14 mouse cellular contexts compared by ENCODE assay signal in the genomic region with DNA sequence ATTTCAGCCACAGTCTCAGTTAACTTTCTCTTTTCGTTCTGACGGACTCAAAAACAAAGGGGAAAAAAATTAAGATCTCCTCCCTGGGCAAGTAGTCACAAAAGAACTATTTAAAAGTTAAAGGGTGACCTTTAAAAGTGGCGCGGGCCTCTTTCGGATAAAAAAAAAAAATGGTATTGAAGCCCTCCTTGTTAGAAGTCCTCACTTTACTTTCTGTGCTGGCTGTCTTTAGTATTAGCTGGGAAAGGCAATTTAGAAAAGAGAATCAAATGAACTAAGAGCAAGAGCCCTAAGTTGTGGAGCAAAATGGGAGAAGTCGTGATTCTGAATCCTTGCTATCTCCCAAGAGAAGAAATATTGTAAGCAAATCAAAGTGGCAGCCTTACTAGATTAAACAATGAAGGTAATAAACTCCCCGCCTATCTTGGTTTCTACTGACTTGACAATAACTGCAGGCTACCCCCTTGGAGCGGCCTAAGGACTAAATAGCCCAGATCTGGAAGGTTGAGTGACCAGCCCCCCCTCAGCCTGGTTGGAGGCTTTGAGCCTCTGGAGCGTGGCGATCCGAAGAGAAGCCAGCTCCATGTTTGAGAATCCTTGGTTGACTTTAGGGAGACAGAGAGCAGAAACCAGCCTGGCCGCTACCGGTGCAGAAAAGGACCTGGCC. TPM values are rescaled to one million over a fixed set of nuclear protein-coding genes. Genes with fewer than 3 reads are reported as not detected.
DNase-seq lines count a peak whose midpoint lies in the region; ATAC-seq lines count a peak whose summit lies in the region.
"Had no signal": no experiment of that assay in that cellular context is flagged by ENCODE, and none has a peak within 500 bp of the region (broad histone marks: within the 10 kb centered on the region; RNA-seq: fewer than 3 reads in every experiment).

No protein-coding gene starts in this region.

- peak overlapping the region; percentile 56 for H3K4me2 ChIP-seq in heart, embryonic 12.5 days
- peak overlapping the region; percentile 50 for H3K4me2 ChIP-seq in lung, embryonic 15.5 days
- peak overlapping the region; percentile 45 for H3K4me2 ChIP-seq in forebrain, embryonic 14.5 days (ENCODE audit: low read length)
- peak overlapping the region; percentile 31 for H3K4me2 ChIP-seq in midbrain, embryonic 14.5 days (ENCODE audit: low read length)

- H3K9ac ChIP-seq in heart, embryonic 12.5 days: no peak overlapping the region
- H3K9ac ChIP-seq in lung, embryonic 15.5 days: peak overlapping the region; percentile 64
- peak overlapping the region; percentile 46 for H3K9ac ChIP-seq in forebrain, embryonic 14.5 days (ENCODE audit: low read length)
- no peak overlapping the region for H3K9ac ChIP-seq in midbrain, embryonic 14.5 days (replicated peaks; ENCODE audit: low read length)

- H3K4me1 ChIP-seq in heart, embryonic 12.5 days (replicated peaks): peaks cover 6% of the 10 kb centered on the region
- peaks cover 5% of the 10 kb centered on the region; the same call in 1 of the 2 replicates for H3K4me1 ChIP-seq in lung, embryonic 15.5 days
- no peaks in the 10 kb centered on the region for H3K4me1 ChIP-seq in forebrain, embryonic 14.5 days (ENCODE audit: control insufficient read depth, insufficient read depth, low read length)
- no peaks in the 10 kb centered on the region for H3K4me1 ChIP-seq in midbrain, embryonic 14.5 days (ENCODE audit: control insufficient read depth, insufficient read depth, low read length)

- H3K9me3 ChIP-seq in heart, embryonic 12.5 days (replicated peaks): no peaks in the 10 kb centered on the region
- H3K9me3 ChIP-seq in lung, embryonic 15.5 days: no peaks in the 10 kb centered on the region
- no peaks in the 10 kb centered on the region for H3K9me3 ChIP-seq in forebrain, embryonic 14.5 days (replicated peaks; ENCODE audit: control insufficient read depth, low read length)
- H3K9me3 ChIP-seq in midbrain, embryonic 14.5 days (ENCODE audit: control insufficient read depth, low read length): no peaks in the 10 kb centered on the region

- intact Hi-C loops in heart, postnatal 10 days (cut with DNase I): no loop called here

- no peaks in the 10 kb centered on the region for H3K36me3 ChIP-seq in heart, embryonic 12.5 days
- no peaks in the 10 kb centered on the region for H3K36me3 ChIP-seq in lung, embryonic 15.5 days
- no peaks in the 10 kb centered on the region for H3K36me3 ChIP-seq in forebrain, embryonic 14.5 days (ENCODE audit: control insufficient read depth, insufficient read depth, low read length)
- H3K36me3 ChIP-seq in midbrain, embryonic 14.5 days (ENCODE audit: control insufficient read depth, insufficient read depth, low read length): no peaks in the 10 kb centered on the region

- H3K27me3 ChIP-seq in heart, embryonic 12.5 days (replicated peaks): peaks cover 68% of the 10 kb centered on the region
- peaks cover 64% of the 10 kb centered on the region for H3K27me3 ChIP-seq in lung, embryonic 15.5 days
- H3K27me3 ChIP-seq in forebrain, embryonic 14.5 days (replicated peaks; ENCODE audit: control insufficient read depth, insufficient read depth, low read length): peaks cover 89% of the 10 kb centered on the region
- peaks cover 93% of the 10 kb centered on the region for H3K27me3 ChIP-seq in midbrain, embryonic 14.5 days (ENCODE audit: control insufficient read depth, insufficient read depth, low read length)

- peak overlapping the region; percentile 26; the same call in 1 of the 2 replicates for H3K4me3 ChIP-seq in heart, embryonic 12.5 days
- H3K4me3 ChIP-seq in lung, embryonic 15.5 days: peak overlapping the region; percentile 42
- peak overlapping the region; percentile 14 for H3K4me3 ChIP-seq in forebrain, embryonic 14.5 days (ENCODE audit: low read depth, low read length)
- H3K4me3 ChIP-seq in midbrain, embryonic 14.5 days (replicated peaks; ENCODE audit: low read depth, low read length): peak overlapping the region; percentile 5; the same call in 1 of the 2 replicates

- WGBS in heart, embryonic 12.5 days: 23% methylated on average over 13 of the region's 13 CpGs
- 16% methylated on average over 13 of the region's 13 CpGs for WGBS in lung, embryonic 15.5 days
- WGBS in forebrain, embryonic 14.5 days: 13% methylated on average over 13 of the region's 13 CpGs
- WGBS in midbrain, embryonic 14.5 days: 17% methylated on average over 13 of the region's 13 CpGs

- no peak for DNase-seq in heart, postnatal 10 days
- DNase-seq in lung, adult 18-20 months: no peak
- no peak for DNase-seq in forebrain, embryonic 14.5 days (ENCODE audit: low spot score)
- no peak for DNase-seq in midbrain, embryonic 14.5 days
- no peak for DNase-seq in liver
- DNase-seq in urinary bladder, postnatal 36 days (ENCODE audit: low spot score in 2 of 2): no peak
- DNase-seq: B cell, adult 2 months; heart, postnatal 4 days; kidney, postnatal 4 days; retina, postnatal 1 day; thymus, adult 18-20 months had no signal

- no peak overlapping the region for H3K27ac ChIP-seq in heart, embryonic 12.5 days (ENCODE audit: poor library complexity, severe bottlenecking)
- peak overlapping the region; percentile 93 for H3K27ac ChIP-seq in lung, embryonic 15.5 days
- H3K27ac ChIP-seq in forebrain, embryonic 14.5 days (ENCODE audit: low read depth, low read length): peak overlapping the region; percentile 68; the same call in 1 of the 2 replicates
- no peak overlapping the region for H3K27ac ChIP-seq in midbrain, embryonic 14.5 days (replicated peaks; ENCODE audit: low read depth, low read length)

- ATAC-seq in heart, embryonic 12.5 days (ENCODE audit: insufficient number of reproducible peaks, low FRiP score): no peak
- ATAC-seq in lung, embryonic 15.5 days (ENCODE audit: borderline replicate concordance, extremely low read depth, low FRiP score, low TSS enrichment): 0 out of 2 replicates have a peak, but pooled peaks have one; percentile 20
- 0 out of 2 replicates have a peak, but pooled peaks have one; percentile 8 for ATAC-seq in forebrain, embryonic 14.5 days
- ATAC-seq in midbrain, embryonic 14.5 days (ENCODE audit: low FRiP score, low TSS enrichment): 0 out of 2 replicates have a peak, but pooled peaks have one; percentile 8

RNA-seq across cellular contexts. Expression of a gene that starts 17.5 kb away (rescaled TPM):
- polyA plus RNA-seq in heart, embryonic 12.5 days (2016; fragmentation: Nextera tagmentation; extraction: Ambion mirVana): 0.11 and 1.3 TPM in 2 replicates
- not detected for total RNA-seq in heart, postnatal 10 days (2021)
- 84.7 and 87.6 TPM in 2 replicates for polyA plus RNA-seq in lung, embryonic 15.5 days (2015; fragmentation: Nextera tagmentation; extraction: Ambion mirVana)
- 13.9 and 15.9 TPM in 2 replicates for polyA plus RNA-seq in forebrain, embryonic 14.5 days (2014; fragmentation: Nextera tagmentation; extraction: Ambion mirVana)
- polyA plus RNA-seq in midbrain, embryonic 14.5 days (2014; fragmentation: Nextera tagmentation; extraction: Ambion mirVana): 0.24 TPM in 1 of 2 replicates, not detected in the other
- total RNA-seq: gastrocnemius, adult 8-10 months; heart, postnatal 4 days had no signal

Comparison
In these comparisons a context has a peak if more than half of its experiments do, and no peak if none do; other contexts are left out.
1. H3K27ac ChIP-seq: peak in lung, embryonic 15.5 days (single experiment) and forebrain, embryonic 14.5 days (single experiment); none in heart, embryonic 12.5 days (single experiment) and midbrain, embryonic 14.5 days (single experiment).
2. H3K9ac ChIP-seq: peak in lung, embryonic 15.5 days (single experiment) and forebrain, embryonic 14.5 days (single experiment); none in heart, embryonic 12.5 days (single experiment) and midbrain, embryonic 14.5 days (single experiment).
3. Peak in every context shown above with its lines, with median percentiles within 50 percentile points of each other: H3K4me2 ChIP-seq and H3K4me3 ChIP-seq.